Comparison of ENCODE assay signal across 8 mouse cellular contexts in genomic region chr7:75141919-75142700, GRCm38 (mm10).
DNase-seq lines count a peak whose midpoint lies in the region; ATAC-seq and TF ChIP-seq lines count a peak whose summit lies in the region.

No protein-coding gene starts in this region.

- H3K4me1 ChIP-seq in forebrain, embryonic 15.5 days: peaks cover 10% of the 10 kb centered on the region

- peak; percentile 47 to 50 for DNase-seq in left cerebral cortex, adult 18-20 months (ENCODE audit: low spot score in 2 of 2)
- no peak for DNase-seq in left cerebral cortex, postnatal 10 days (ENCODE audit: extremely low spot score in 1 of 2, low spot score in 2 of 2)
- DNase-seq in embryo, embryonic 10 days (ENCODE audit: low spot score): peak; percentile 45
- DNase-seq in layer of hippocampus, postnatal 36 days: peak; percentile 46 to 59
- no peak for DNase-seq in T-cell, adult 2 months (ENCODE audit: low spot score)
- DNase-seq in urinary bladder, postnatal 14 days (ENCODE audit: low spot score): no peak

- no peak overlapping the region for H3ac ChIP-seq in myocyte (ENCODE audit: control insufficient read depth, insufficient read length)

- no peak overlapping the region for H3K27ac ChIP-seq in forebrain, embryonic 15.5 days (replicated peaks)

- WGBS in forebrain, embryonic 15.5 days: 7% methylated on average over 17 of the region's 17 CpGs

- no peaks in the 10 kb centered on the region for H3K9me3 ChIP-seq in forebrain, embryonic 15.5 days

- ATAC-seq in forebrain, embryonic 15.5 days (replicated peaks): peak; percentile 58; the same call in 1 of the 2 replicates

- no peaks in the 10 kb centered on the region for H3K27me3 ChIP-seq in forebrain, embryonic 15.5 days
- H3K27me3 ChIP-seq in myocyte (ENCODE audit: control insufficient read depth, insufficient read depth, insufficient read length): no peaks in the 10 kb centered on the region

- intact Hi-C loops in left cerebral cortex, postnatal 10 days (cut with DNase I): no loop called here

- H3K4me2 ChIP-seq in forebrain, embryonic 15.5 days (replicated peaks): peak overlapping the region; percentile 33
- H3K4me2 ChIP-seq in myocyte (ENCODE audit: low read depth): peak overlapping the region; percentile 74

- no peaks in the 10 kb centered on the region for H3K79me2 ChIP-seq in myocyte (ENCODE audit: control insufficient read depth, insufficient read depth)

- H3K4me3 ChIP-seq in forebrain, embryonic 15.5 days: peak overlapping the region; percentile 17
- no peak overlapping the region for H3K4me3 ChIP-seq in myocyte

- no peaks in the 10 kb centered on the region for H3K36me3 ChIP-seq in forebrain, embryonic 15.5 days
- H3K36me3 ChIP-seq in myocyte (ENCODE audit: control insufficient read depth, insufficient read depth): no peaks in the 10 kb centered on the region

- no peak for TF ChIP-seq POLR2A in myocyte (IDR thresholded peaks at IDR 0.05; ENCODE audit: insufficient read length, low read depth)

- H3K9ac ChIP-seq in forebrain, embryonic 15.5 days (replicated peaks): no peak overlapping the region

TF ChIP-seq in myocyte, 11 proteins besides CTCF, POLR2A, EP300 and RAD21:
- peak in 2 of 3 experiments; percentile 83 to 84 for TF ChIP-seq MYOD1 (IDR thresholded peaks at IDR 0.05; ENCODE audit: control insufficient read depth in 1 of 3, insufficient read length in 2 of 3, low read depth in 2 of 3)
- no peak for TF ChIP-seq SRF (IDR thresholded peaks at IDR 0.05; ENCODE audit: control insufficient read depth, insufficient read length, low read depth)
- TF ChIP-seq E2F4 (IDR thresholded peaks at IDR 0.05; ENCODE audit: insufficient read depth): no peak
- TF ChIP-seq REST (IDR thresholded peaks at IDR 0.05; ENCODE audit: insufficient read depth, insufficient read length): no peak
- TF ChIP-seq CEBPB (IDR thresholded peaks at IDR 0.05; ENCODE audit: insufficient read depth, poor library complexity, severe bottlenecking): no peak
- peak; percentile 52 for TF ChIP-seq TCF3 (IDR thresholded peaks at IDR 0.05; ENCODE audit: insufficient read length, low read depth)
- TF ChIP-seq TCF12 (IDR thresholded peaks at IDR 0.05; ENCODE audit: insufficient read depth, poor library complexity, severe bottlenecking): peak; percentile 77
- peak in 1 of 3 experiments; percentile 49 for TF ChIP-seq MYOG (IDR thresholded peaks at IDR 0.05; ENCODE audit: control insufficient read depth in 1 of 3, insufficient read depth in 1 of 3, insufficient read length in 2 of 3, low read depth in 2 of 3)

Comparison
In these comparisons a context has a peak if more than half of its experiments do, and no peak if none do; other contexts are left out.
1. DNase-seq: peak in left cerebral cortex, adult 18-20 months (2 of 2), embryo, embryonic 10 days (single experiment) and layer of hippocampus, postnatal 36 days (2 of 2); none in left cerebral cortex, postnatal 10 days (0 of 2), T-cell, adult 2 months (single experiment) and urinary bladder, postnatal 14 days (single experiment).